Mouse (Mus musculus) G1E (cell line): ENCODE data around the gene Fat2. TPM values are rescaled to one million over a fixed set of nuclear protein-coding genes. Genes with fewer than 3 reads are reported as not detected.

Experiments used
- ATAC-seq: 2 replicates; pipeline ENCODE4 v1.8.0; 2016; ENCODE audit warnings: mild to moderate bottlenecking; ENCODE audit not compliant: insufficient number of reproducible peaks, poor library complexity, low FRiP score, severe bottlenecking; ENCODE audit errors: extremely low read depth
- DNase-seq: peaks from one replicate; pipeline ENCODE4 v3.0.0; 2012; ENCODE audit warnings: low spot score
- H3K27me3 ChIP-seq: 2 replicates; pipeline ENCODE4 v1.6.1; 2012; ENCODE audit warnings: mild to moderate bottlenecking, low read length, inconsistent platforms; ENCODE audit not compliant: insufficient read depth
- H3K36me3 ChIP-seq: replicated peaks from 2 replicates; pipeline ENCODE3; 2012; ENCODE audit warnings: mild to moderate bottlenecking, inconsistent platforms
- H3K4me1 ChIP-seq: 2 replicates; pipeline ENCODE4 v1.6.1; 2012; ENCODE audit warnings: low read depth, low read length, inconsistent platforms, mixed read lengths; ENCODE audit not compliant: insufficient read depth
- H3K4me3 ChIP-seq: 2 replicates; pipeline ENCODE4 v1.5.1; 2012; ENCODE audit warnings: low read depth, mild to moderate bottlenecking, inconsistent platforms, low read length, moderate library complexity, mixed read lengths
- H3K9me3 ChIP-seq: replicated peaks from 2 replicates; pipeline ENCODE4 v1.6.1; 2012; ENCODE audit warnings: inconsistent platforms
- CTCF ChIP-seq: IDR thresholded peaks from 2 replicates; pipeline ENCODE4 v1.5.1; 2012; ENCODE audit warnings: low read depth, low read length, inconsistent platforms, mixed read lengths
- GATA1 ChIP-seq: IDR thresholded peaks from 2 replicates; pipeline ENCODE4 v1.6.1; 2012; ENCODE audit warnings: borderline replicate concordance, low read length, inconsistent platforms, mixed read lengths
- GATA2 ChIP-seq: IDR thresholded peaks from 2 replicates; pipeline ENCODE4 v1.6.1; 2012; ENCODE audit warnings: low read depth, low read length, inconsistent platforms, borderline replicate concordance
- POLR2AphosphoS5 ChIP-seq: IDR thresholded peaks from 2 replicates; pipeline ENCODE4 v1.6.1; 2012; ENCODE audit warnings: low read depth, low read length, inconsistent platforms; ENCODE audit not compliant: insufficient replicate concordance
- TAL1 ChIP-seq: conservative IDR thresholded peaks from 2 replicates; pipeline ENCODE4 v1.6.1; 2012; ENCODE audit warnings: low read depth, low read length, inconsistent platforms, mixed read lengths
- polyA plus RNA-seq: library from polyadenylated mRNA; stranded (reverse); fragments of >175 nt; gene quantifications from 2 replicates; pipeline ENCODE4 v1.2.3, GENCODE M21; 2012
- total RNA-seq, 2 experiments: library from RNA; stranded (forward) in 1 of 2; stranded (reverse) in 1 of 2; fragments of 200-1000 nt in 1 of 2; fragments of >200 nt in 1 of 2; fragmentation: Nextera tagmentation in 1 of 2; gene quantifications; 2 replicates each; pipeline ENCODE4 v1.2.3; 2014 to 2017

Fat2 gene
- total and polyA plus RNA-seq, 3 experiments, result 0.11 TPM; not detected in 2

- ATAC-seq, result no peak
- no peak for DNase-seq
- H3K36me3 ChIP-seq, result no peaks in the 10 kb centered on the region
- H3K9me3 ChIP-seq, result no peaks in the 10 kb centered on the region
- peaks cover 13% of the 10 kb centered on the region for H3K27me3 ChIP-seq
- TF ChIP-seq TAL1 (no peak), POLR2AphosphoS5 (no peak), GATA1 (no peak), GATA2 (no peak), CTCF (no peak)
- H3K4me3 ChIP-seq, result no peak overlapping the region
- H3K4me1 ChIP-seq, result no peaks in the 10 kb centered on the region
Measured at GRCm38 (mm10) chr11:55369093-55369471, 32.7 kb upstream of the Fat2 start.

DNA sequence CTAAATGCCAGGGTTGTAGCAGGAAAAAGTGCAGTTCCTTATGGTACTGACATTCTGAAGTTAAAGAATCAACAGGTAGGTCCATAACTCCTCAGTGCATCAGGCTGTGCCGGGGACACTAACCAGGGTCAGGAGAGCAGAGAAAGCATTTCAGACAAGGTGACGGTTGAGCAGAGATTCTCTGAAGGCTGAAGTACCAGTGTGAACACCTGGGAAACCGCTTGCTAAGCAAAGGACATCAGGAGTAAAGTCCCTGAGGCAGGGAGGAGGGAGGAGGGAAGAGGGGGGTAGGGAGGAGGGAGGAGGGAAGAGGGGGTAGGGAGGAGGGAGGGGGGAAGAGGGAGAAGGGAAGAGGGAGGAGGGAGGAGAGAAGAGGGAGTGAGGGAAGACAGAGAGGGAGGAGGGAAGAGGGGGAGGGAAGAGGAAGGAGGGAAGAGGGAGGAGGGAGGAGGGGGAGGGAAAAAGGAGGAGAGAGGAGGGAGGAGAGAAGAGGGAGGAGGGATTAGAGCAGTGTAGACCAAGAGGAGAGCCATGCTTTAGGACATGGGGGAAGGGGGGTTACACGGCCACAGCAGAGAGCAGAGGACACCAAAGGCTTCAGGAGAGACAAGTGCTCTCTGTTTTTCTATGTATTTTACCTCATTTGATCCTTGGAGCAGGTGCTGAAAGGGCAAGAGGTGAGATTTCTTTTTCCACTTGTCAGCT is 32.2 kb upstream of the Fat2 start:
- Histone ChIP-seq H3K27me3 (peaks cover 15% of the 10 kb centered on the region), H3K9me3 (no peaks in the 10 kb centered on the region), H3K36me3 (no peaks in the 10 kb centered on the region), H3K4me1 (no peaks in the 10 kb centered on the region), H3K4me3 (no peak overlapping the region)
- TF ChIP-seq CTCF, result no peak
- TF ChIP-seq POLR2AphosphoS5, result no peak
- TF ChIP-seq TAL1, result no peak
- no peak for TF ChIP-seq GATA1
- TF ChIP-seq GATA2, result no peak
- no peak for ATAC-seq
- no peak for DNase-seq

- H3K27me3 ChIP-seq, result peaks cover 15% of the 10 kb centered on the region
- ATAC-seq (no peak), DNase-seq (no peak)
- TF ChIP-seq GATA1, result no peak
- no peak for TF ChIP-seq CTCF
- H3K36me3 ChIP-seq, result no peaks in the 10 kb centered on the region
- no peak overlapping the region for H3K4me3 ChIP-seq
- H3K9me3 ChIP-seq, result no peaks in the 10 kb centered on the region
- H3K4me1 ChIP-seq, result no peaks in the 10 kb centered on the region
Measured at GRCm38 (mm10) chr11:55367783-55368182, 31.4 kb upstream of the Fat2 start.

- ATAC-seq, result no peak
- TF ChIP-seq POLR2AphosphoS5 (no peak), TAL1 (no peak), GATA2 (no peak), GATA1 (no peak), CTCF (no peak)
Measured at GRCm38 (mm10) chr11:55365840-55366239, 29.5 kb upstream of the Fat2 start.

DNA sequence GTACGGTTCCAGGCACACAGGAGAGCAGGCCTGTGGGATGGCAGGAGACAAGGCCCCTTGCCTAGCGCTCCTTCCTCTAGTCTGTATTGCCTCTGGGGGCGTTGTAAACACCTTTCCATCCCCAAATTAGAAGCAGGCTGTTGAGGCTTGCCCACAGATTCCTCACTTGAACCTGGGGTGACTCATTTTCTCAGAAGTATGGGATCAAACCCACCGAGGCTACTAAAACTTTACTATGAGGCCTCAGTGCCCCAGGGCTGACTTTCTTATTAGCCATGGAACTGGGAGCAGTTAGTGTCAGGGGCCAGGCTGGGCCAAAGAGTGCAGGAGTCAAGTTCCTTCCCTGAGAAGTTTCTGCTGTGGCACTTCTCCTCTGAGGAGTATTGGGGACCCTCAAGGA is 28.9 kb upstream of the Fat2 start:
- no peak for ATAC-seq

More at GRCm38 (mm10) chr11:55365840-55366239, 29.5 kb upstream of the Fat2 start:
- Histone ChIP-seq H3K9me3 (no peaks in the 10 kb centered on the region), H3K27me3 (peaks cover 9% of the 10 kb centered on the region), H3K4me3 (no peak overlapping the region), H3K36me3 (no peaks in the 10 kb centered on the region), H3K4me1 (no peaks in the 10 kb centered on the region)
- no peak for DNase-seq

DNA sequence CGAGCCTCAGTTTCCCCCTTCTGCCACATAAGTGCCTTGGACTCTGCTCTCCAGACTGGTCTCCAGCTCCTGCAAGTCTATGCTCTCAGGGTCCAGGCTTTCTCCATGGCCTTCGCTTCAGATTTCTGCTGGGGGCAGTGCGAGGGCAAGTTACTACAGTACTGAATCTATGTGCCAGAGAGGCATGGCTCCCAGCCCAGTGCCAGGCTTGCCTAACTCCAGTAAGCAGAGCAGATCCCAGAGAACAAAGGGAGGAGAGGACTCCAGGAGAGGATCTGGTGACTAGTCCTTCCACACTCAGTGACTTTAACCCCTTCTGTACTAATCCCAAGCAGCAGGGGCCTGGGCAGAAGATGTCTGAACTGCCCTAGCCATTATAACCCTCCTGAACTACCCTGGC is 28.3 kb upstream of the Fat2 start:
- DNase-seq (no peak), ATAC-seq (no peak)
- no peak for TF ChIP-seq POLR2AphosphoS5
- no peak for TF ChIP-seq GATA2
- TF ChIP-seq CTCF, result no peak
- TF ChIP-seq TAL1, result no peak
- no peak for TF ChIP-seq GATA1
- Histone ChIP-seq H3K27me3 (peaks cover 9% of the 10 kb centered on the region), H3K36me3 (no peaks in the 10 kb centered on the region), H3K9me3 (no peaks in the 10 kb centered on the region), H3K4me1 (no peaks in the 10 kb centered on the region), H3K4me3 (no peak overlapping the region)

More for the DNA sequence above, 28.9 kb upstream of the Fat2 start:
- DNase-seq, result no peak
- no peak overlapping the region for H3K4me3 ChIP-seq
- TF ChIP-seq GATA2 (no peak), CTCF (no peak), TAL1 (no peak), POLR2AphosphoS5 (no peak)
- no peaks in the 10 kb centered on the region for H3K9me3 ChIP-seq
- no peaks in the 10 kb centered on the region for H3K36me3 ChIP-seq
- peaks cover 9% of the 10 kb centered on the region for H3K27me3 ChIP-seq
- H3K4me1 ChIP-seq, result no peaks in the 10 kb centered on the region
